Mouse (Mus musculus) v-Abl transformed pro-B cells (cell line): ENCODE data around the gene Ube2c.

Source experiments
- in situ Hi-C, 2 experiments: fragments of 400-800 bp; cut with MboI; formaldehyde crosslinking; loops; one replicate each; pipeline ENCODE4 v1.15.1; 2025; ENCODE audit not compliant: unreplicated experiment in 2 of 2

Gene Ube2c

DNA sequence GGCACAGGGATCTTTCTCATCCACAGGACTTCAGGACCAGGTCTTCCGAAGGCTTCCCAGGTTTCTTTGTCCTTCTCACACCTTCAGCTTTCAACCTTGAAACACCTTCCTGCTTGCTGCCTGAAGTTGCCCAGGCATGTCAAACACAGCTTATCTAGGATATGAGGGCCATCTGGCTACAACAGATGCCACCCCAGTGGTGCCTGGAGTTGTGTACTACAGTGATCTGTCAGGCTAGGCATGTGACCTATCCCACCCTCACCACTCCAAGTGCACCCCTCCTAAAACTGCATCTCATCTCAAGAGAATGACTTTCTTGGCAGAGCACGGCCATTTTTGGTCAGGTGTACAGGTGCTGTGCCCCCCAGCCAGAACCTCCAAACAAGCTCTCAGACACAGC is 8.2 kb upstream of the Ube2c start:
- in situ Hi-C loops = no loop called here

DNA sequence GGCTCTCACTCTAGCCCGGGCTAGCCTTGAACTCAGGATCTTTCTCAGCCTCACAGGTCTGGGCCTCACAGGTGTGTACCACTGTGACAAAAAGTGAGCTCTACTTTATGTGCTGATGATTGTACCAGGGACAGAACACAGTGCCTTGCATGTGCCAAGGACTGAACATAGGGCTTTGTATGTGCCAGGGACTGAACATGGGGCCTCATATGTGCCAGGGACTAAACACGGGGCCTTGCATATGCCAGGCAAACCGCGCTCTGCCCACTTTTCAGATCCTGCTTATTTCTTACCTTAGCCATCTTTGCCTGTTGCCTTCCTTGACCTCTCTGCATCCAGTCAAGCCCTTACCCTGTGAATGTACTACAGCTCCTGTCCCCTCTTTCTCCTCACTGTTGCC is 7.7 kb upstream of the Ube2c start:
- in situ Hi-C loops = no loop called here

DNA sequence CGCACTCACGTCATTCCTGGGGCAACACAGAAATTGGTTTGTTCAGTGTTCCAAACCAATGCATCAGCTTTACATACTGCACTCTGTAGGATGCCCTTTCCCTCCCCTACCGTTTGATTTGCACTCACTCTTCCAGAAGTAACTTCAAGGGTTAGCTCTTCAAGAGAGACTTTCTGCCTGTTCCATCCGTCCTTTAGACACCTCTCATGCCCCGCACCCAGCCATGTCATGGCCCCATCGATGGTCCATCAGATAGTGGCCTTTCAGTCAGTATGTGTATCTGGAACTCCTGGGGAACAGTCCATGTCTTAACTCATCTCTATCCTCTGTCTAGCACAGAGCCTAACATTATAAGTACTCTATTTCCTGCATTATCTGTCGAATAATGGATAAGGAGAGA is 7.1 kb upstream of the Ube2c start:
- in situ Hi-C loops = no loop called here

DNA sequence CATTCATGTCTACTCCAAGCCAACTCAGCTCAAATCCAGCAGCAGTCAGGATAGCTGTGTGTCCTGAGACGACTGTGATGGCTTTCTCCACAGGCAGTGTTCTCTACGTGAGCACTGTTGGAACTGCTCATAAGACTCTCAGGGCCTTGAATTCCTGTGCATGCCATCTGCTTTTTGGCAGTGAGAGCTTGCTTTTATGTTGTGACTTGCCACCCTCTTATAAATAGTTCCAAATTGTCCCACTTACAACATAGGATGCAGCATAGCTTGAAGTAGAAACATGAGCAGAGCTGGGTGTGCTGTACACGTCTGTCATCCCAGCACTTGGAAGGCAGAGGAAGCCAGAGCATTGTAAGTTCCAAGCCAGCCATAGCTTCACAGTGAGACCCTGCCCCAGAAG is 3.9 kb upstream of the Ube2c start:
- in situ Hi-C loops = no loop called here

DNA sequence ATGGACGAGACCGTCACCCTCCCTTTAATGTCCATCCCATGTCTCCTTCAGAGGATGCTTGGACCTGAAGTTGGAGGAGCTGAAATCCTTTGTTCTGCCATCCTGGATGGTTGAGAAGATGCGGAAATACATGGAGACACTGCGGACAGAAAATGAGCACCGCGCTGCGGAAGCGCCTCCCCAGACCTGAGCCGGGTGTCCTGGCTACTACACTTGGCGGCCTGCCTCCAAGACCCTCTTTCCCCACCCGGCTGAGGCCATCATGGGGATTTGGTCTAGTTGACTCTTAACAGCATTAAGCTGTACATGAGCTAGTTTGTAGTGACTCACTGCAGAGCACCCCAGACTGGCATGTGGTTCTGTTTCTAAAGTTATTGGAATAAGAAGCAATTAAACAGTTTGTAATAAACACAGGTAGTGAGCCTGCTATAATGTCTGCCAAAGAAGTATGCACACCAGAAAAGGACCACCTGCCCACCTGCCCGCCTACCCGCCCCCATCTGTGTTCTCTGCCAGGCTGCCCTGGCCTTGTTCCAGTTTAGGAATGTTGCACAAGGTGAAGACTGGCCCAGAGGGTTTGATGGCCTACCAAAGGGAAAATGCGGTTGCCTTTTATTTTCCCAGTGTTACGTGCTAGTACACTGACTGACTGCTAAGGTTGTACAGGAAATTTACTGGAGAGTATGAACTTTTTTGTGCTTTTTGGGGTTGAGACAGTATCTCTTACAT is 1.7 kb upstream of the Ube2c start:
- in situ Hi-C loops = no loop called here

DNA sequence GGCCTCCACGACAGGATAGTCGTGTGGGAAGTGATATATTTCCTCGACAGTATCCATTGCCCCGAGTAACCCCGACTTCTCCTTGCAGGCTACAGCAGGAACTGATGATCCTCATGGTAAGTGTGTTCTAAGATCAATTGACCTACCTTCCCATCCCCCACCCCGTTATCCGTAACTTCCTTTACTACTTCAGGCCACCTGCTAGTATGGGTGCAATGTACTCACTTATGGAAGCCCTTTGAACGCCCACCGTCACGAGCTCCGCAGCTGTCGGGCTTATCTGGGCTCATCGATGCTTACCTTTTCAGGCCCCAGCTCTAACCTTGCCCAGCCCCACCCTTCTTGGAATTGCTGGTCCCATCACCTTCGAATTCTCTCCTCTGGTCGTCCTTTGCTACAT is 581 bp downstream of the Ube2c start:
- in situ Hi-C loops = no loop called here

DNA sequence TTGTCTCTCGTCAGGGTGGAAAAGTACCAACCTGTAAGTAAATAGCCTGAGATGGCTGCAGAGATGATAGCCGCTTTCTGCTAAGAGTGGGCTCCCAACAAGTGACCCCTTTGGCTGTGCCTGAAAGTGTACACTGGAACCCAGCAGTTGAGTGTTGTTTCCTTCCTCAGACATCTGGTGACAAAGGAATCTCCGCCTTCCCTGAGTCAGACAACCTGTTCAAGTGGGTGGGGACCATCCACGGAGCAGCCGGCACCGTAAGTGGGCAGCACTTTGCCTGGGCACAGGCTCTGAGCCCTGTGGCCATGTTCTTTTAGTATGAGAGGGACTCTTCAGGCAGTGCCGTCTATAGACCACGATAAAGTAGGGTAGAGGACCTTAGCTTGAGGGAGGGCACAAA is 1.4 kb downstream of the Ube2c start:
- in situ Hi-C loops = no loop called here

DNA sequence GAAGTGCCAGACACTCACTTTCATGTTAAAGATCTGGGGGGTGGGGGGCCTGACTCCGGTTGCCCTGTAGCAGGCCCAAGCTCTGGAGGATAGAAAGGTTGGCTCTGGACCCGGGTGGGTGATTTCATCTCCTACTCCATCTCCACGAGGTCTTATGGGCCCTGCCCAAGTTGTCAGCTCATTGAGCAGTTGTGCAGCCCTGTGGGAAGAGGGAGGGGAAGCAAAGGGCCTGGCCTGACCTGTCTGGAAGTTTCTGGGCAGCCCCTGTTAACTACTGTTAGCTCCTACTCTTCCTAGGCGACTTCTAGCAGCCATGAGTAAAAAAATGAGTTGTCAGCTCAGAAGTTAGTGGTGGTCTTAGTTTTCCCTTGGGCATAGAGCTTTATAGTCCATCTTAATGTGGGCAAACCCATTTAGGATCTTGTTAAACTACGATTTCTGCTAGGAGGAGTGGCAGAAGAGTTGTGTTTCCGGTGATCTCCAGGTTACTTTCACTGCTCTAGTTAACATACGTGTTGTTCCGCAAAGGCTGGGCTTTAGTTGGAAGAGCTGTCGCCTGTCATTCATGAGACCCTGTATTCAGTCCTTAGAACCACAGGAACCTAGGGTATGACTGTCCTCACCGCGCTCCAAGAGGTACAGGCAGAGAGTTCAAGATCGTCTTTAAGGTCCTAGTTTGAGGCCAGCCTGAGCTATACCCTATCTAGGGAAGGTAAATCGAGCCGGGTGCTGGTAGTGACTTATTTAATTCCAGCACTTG is 3.7 kb downstream of the Ube2c start:
- in situ Hi-C loops = no loop called here

DNA sequence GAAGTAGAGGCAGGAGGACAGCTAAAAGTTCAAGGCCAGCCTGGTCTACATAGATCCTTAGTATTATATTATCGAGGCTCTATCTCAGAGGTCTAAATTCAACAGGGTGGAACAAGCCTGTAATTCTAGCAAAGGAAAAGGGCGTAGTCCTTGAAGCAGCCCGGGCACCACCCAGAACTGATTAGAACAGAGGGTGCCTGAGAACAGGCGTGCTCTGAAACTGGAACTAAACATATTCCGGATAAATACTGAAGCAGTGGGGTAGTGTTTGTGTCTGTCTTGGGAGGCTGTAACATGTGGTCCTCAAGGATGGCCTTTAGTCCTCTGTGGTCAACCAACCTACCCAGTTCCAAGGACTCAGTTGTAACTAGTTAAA is 4.3 kb downstream of the Ube2c start:
- in situ Hi-C loops = no loop called here

DNA sequence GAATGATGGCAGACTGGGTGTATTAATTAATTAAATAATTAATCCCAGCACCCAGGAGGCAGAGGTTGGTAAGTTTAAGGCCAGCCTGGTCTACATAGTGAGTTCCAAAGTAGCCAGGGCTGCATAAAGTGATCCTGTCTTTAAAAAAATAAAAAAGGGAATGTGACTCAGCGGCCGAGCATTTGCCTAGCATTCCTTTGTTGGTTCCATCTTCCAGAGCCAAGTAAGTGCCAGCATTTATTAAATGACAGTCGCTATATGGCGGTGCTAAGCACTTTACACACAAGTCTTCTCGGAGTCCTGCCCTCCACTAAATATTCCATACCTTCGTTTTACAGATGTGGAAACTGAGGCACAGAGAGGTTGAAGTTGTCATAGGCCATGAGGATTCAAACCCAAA is 6.4 kb downstream of the Ube2c start:
- in situ Hi-C loops = loop anchor here in 1 of 2 experiments (25.0 kb wide), 1 partner anchor 511 kb away; the partner anchor contains the start of gene Slc35c2

DNA sequence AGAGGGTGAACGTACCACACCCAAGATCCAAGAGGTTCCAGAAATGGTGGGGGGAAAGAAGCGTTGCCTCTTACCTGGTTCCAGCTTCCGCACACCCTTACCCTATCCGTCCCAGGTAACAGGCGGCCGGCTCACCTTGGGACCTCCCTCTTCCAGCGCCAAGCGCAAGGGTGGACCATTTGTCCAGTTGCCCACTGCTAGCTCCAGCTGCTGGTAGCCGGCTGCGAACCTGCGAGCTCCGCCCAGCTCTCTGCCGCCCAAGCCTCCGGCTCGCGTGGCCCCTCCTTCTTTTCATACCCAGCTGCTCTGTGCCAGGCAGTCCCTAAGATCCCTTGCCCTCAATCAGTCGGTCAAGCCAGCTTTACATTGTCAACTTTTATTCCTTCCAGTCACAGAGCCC is 7.1 kb downstream of the Ube2c start:
- in situ Hi-C loops = loop anchor here in 1 of 2 experiments (25.0 kb wide), 1 partner anchor 510 kb away; the partner anchor contains the start of gene Slc35c2

DNA sequence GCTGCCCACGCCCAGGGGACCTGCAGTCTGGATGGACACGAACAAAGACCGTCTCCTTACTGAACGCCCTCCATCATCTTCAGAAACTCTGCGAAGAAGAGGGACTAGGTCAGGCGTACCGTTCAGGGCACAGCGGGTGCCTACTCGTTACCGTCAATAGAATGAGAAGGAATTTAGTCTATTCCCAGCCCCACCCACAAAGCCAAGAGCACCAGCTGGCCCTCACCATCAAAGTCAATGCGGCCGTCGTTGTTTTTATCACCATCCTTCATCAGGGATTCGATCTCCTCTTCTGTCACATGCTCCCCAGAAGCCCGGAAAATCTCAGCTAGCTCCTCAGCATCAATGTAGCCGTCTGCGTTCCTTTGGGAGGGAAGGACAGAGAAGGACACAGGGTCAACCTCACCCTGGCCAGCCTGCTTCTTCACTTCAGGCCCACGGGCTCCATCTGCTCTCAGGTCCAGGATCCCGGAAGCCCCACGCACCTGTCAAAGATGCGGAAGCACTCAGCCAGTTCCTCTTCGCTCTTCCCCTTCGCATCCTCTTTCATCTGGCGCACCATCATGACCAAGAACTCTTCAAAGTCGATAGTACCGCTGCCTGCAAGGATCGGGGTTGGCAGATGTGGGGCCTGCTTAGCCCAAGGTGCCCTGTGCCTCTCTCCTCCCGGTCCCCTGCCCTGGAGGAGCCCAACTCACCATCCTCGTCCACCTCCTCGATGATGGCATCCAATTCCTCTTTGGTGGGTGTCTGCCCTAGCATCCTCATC is 7.7 kb downstream of the Ube2c start:
- in situ Hi-C loops = loop anchor here in 1 of 2 experiments (25.0 kb wide), 1 partner anchor 510 kb away; the partner anchor contains the start of gene Slc35c2

DNA sequence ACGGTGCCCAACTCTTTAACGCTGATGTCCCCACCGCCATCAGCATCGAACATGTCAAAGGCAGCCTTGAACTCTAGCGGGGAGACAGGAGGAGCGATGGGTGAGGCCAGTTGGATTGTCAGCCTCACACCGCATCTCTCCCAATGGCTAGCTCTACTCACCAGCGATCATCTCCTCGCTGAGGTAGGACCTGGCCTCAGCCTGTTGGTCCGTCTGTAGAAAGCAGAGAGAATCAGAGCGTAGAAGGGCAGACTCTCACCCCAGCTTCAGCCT is 8.3 kb downstream of the Ube2c start:
- in situ Hi-C loops = loop anchor here in 1 of 2 experiments (25.0 kb wide), 1 partner anchor 509 kb away; the partner anchor contains the start of gene Slc35c2

DNA sequence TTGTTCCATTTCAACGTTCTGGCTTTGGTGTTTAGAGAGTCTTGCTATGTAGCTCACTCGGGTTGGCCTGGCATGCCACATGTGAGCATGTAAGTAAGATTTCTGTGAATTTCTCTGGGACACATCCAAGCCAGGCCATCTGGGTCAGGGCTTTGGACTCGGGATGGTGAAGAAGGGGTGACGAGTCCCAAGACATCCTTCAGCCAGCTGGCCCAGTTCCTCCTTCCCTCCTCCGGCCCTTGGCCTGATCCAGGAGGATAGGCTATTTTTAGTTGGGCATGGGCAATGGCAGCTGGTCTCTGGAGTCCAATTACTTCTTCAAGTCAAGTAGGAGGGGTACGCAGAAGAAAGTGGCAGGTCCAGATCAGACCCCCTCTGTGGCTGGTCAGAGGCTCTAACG is 9.1 kb downstream of the Ube2c start:
- in situ Hi-C loops = loop anchor here in 1 of 2 experiments (25.0 kb wide), 1 partner anchor 508 kb away; the partner anchor contains the start of gene Slc35c2

DNA sequence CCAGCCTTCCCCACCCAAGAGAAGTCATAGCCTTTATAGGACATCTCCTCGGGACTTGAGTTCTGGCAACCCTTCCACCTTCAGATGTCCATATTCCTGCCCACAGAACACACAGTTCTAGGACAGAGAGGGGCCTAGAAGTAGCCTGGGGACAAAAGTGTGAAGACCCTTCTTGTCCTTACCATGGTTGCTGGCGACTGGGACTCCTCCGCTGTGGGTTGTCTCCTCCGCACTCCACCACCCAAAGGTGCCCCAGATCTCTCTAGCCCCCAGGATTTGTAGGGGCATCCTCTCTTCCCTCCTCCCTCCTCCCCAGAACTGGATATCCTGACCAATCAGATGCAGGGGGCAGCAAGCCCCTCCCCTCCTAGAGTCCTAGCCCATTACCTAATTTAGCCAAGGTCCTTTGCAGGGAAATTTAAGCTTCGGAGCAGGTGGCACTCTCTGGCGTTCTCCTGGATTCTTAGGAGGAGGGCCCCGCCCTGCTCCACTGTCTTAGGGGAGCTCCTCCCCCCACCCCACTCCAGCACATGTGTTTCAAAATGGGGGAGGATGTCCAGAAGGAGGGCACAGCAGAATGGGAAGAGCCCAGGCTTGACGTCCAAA is 9.9 kb downstream of the Ube2c start, which contains the start of gene Tnnc2:
Gene Tnnc2, minus strand, starts transcription at position 487 of the 606 bp plus-strand sequence.
- in situ Hi-C loops = loop anchor here in 1 of 2 experiments (25.0 kb wide), 1 partner anchor 508 kb away; the partner anchor contains the start of gene Slc35c2

DNA sequence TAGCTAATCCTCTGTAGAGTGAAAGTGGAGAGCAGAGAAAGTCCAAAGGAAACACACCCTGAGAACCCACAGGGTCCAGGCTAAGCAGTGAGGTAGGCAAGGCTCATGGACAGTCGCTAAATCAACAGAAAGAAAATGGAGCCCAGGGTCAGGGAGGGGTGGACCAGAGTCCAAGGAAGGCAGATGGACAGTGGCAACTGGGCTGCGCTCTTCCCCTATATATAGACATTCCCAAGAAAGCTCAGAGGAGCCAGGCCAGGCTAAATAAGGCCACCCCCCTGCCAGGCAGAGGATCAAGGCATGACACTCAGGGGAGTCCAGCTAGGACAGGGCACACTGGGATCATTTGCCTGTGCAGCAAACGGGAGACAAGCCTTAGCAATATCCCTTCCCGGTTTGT is 12.2 kb downstream of the Ube2c start:
- in situ Hi-C loops = loop anchor here in 1 of 2 experiments (25.0 kb wide), 1 partner anchor 505 kb away; the partner anchor contains the start of gene Slc35c2

DNA sequence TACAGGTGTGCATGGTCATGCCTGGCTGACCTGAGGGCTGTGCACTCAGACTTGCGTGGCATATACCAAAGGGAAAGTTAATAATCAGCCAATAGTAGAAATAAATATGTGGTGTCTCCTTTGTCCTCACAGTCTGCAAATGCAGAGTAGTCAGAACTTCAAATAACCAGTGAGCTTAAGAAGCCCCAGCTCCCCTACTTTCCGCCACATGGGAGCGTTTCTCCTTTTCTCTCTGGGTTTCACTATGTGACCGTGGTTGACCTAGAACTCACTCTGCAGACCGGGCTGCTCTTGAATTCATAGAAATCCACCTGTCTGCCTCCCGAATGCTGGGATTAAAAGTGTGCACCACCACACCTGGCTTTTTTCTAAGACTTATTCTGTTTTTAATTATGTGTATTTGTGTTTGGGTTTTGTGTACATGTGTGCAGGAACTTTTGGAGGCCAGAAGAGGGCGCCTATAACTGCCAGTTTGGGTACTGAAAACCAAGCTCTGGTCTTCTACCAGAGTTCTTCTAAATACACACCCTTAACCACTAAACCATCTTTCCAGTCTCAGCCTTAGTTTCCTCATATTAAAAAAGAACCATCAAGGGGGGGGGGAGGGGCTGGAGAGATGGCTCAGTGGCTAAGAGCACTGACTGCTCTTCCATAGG is 14.4 kb downstream of the Ube2c start:
- in situ Hi-C loops = loop anchor here in 1 of 2 experiments (25.0 kb wide), 1 partner anchor 503 kb away; the partner anchor contains the start of gene Slc35c2

DNA sequence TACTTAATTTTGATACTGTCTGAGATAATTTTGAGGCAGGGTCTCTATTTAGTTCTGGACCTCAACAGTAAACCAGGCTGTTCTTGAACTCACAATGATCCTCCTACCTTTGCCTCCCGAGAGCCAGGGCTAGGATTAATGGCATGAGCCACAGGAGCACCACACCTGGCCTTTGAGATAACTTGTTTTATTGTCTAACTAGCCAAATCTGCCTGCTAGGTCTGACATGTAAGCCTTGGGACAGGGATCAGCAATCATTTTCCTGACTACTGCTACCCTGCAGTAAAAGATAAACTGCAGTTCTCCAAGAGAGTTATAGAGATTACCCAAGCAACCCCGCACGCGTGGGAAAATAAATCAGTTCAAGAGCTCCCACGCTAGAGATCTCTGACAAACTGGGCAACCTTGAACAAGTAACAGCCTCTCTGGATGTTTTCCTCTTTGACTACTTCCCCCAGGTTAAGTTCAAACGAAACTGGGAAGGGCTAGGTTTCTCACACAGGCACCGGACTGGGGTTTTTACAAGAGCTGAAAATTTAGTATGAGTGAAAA is 15.2 kb downstream of the Ube2c start:
- in situ Hi-C loops = loop anchor here in 1 of 2 experiments (25.0 kb wide), 1 partner anchor 502 kb away; the partner anchor contains the start of gene Slc35c2
